Mouse (Mus musculus) heart, adult 2 months (tissue): ENCODE measurements at regions not wholly inside any gene's neighbourhood (a gene's known extent, or its start where the extent isn't known, plus 50 kb on each side); places are given as distances from the start of the nearest gene placed in this dataset.

Experiments used
- CTCF ChIP-seq: fragments of 200-600 bp; IDR thresholded peaks from 2 replicates; pipeline ENCODE4 v1.8.1; 2022; ENCODE audit warnings: antibody characterized with exemption, mild to moderate bottlenecking, moderate library complexity
- POLR2A ChIP-seq: fragments of 200-500 bp; IDR thresholded peaks from 2 replicates; pipeline ENCODE4 v1.6.1; 2011; ENCODE audit warnings: mild to moderate bottlenecking, low read depth, low read length, control low read depth; ENCODE audit not compliant: insufficient read depth

GRCm38 (mm10) chr2:95715355-95715754 is 602.6 kb upstream of the Lrrc4c start:
- TF ChIP-seq CTCF (no peak), POLR2A (no peak)
